Mouse (Mus musculus) hindbrain, postnatal 0 days (tissue): Measurements from ENCODE around the gene Eme2. TPM values are rescaled to one million over a fixed set of nuclear protein-coding genes. Genes with fewer than 3 reads are reported as not detected.

Source experiments
- ATAC-seq: fragments of 200-750 bp; cut with Nextera tagmentation; 2 replicates; pipeline ENCODE4 v1.8.0; 2017; ENCODE audit warnings: mild to moderate bottlenecking, moderate TSS enrichment, moderate library complexity
- DNase-seq: peaks from one replicate; pipeline ENCODE4 v3.0.0-alpha.2; 2015; ENCODE audit warnings: low spot score
- H3K27ac ChIP-seq: fragments of 300-500 bp; sonication (generic); 2 replicates; pipeline ENCODE4 v1.5.1; 2014; ENCODE audit warnings: mild to moderate bottlenecking
- H3K27me3 ChIP-seq: fragments of 300-500 bp; sonication (generic); 2 replicates; pipeline ENCODE4 v1.6.1; 2014; ENCODE audit warnings: low read length, mixed read lengths; ENCODE audit not compliant: insufficient read depth
- H3K36me3 ChIP-seq: fragments of 300-500 bp; sonication (generic); 2 replicates; pipeline ENCODE4 v1.6.1; 2014; ENCODE audit warnings: low read length, mixed read lengths; ENCODE audit not compliant: insufficient read depth
- H3K4me1 ChIP-seq: fragments of 300-500 bp; sonication (generic); 2 replicates; pipeline ENCODE4 v1.6.1; 2014; ENCODE audit warnings: antibody characterized with exemption, low read length, mixed read lengths; ENCODE audit not compliant: insufficient read depth
- H3K4me2 ChIP-seq: fragments of 300-500 bp; sonication (generic); 2 replicates; pipeline ENCODE4 v1.6.1; 2014; ENCODE audit warnings: low read depth, mild to moderate bottlenecking, low read length, moderate library complexity, mixed read lengths
- H3K4me3 ChIP-seq: fragments of 300-500 bp; sonication (generic); 2 replicates; pipeline ENCODE4 v1.5.1; 2014; ENCODE audit warnings: low read length
- H3K9ac ChIP-seq: fragments of 300-500 bp; sonication (generic); replicated peaks from 2 replicates; pipeline ENCODE4 v1.6.1; 2014; ENCODE audit warnings: mild to moderate bottlenecking, low read length, moderate library complexity, mixed read lengths
- H3K9me3 ChIP-seq: fragments of 300-500 bp; sonication (generic); 2 replicates; pipeline ENCODE4 v1.6.1; 2016; ENCODE audit warnings: low read length, mixed read lengths
- CTCF ChIP-seq: IDR thresholded peaks from 2 replicates; pipeline ENCODE4 v1.5.1; 2016; ENCODE audit warnings: antibody characterized with exemption, control low read depth, low read depth
- WGBS: fragments of 180-500 bp; shearing (Covaris S2); extraction: QIAGEN DNeasy Blood & Tissue Kit; methylation state at CpG from one replicate; pipeline ENCODE4 v1.1.7; 2014; 5-methylcytosine and 5-hydroxymethylcytosine counted together
- polyA plus RNA-seq: library from polyadenylated mRNA; unstranded; fragments of >200 nt; fragmentation: Nextera tagmentation; extraction: Ambion mirVana; gene quantifications from 2 replicates; pipeline ENCODE4 v1.2.1, GENCODE M21; 2015
- total RNA-seq: library from RNA; depleted of rRNA; stranded (reverse); fragments of >200 nt; gene quantifications from 2 replicates; pipeline ENCODE4 v1.2.3, GENCODE M21; 2014

Gene Eme2
- total and polyA plus RNA-seq, 2 experiments from 2014 or later = 21.4 to 49.5 TPM

GRCm38 (mm10) chr17:24877336-24878116 lies 17.4 kb downstream of the Eme2 start:
- Histone ChIP-seq H3K4me2 (no peak overlapping the region), H3K4me3 (no peak overlapping the region), H3K36me3 (no peaks in the 10 kb centered on the region), H3K9ac (no peak overlapping the region), H3K27me3 (no peaks in the 10 kb centered on the region), H3K4me1 (no peaks in the 10 kb centered on the region), H3K27ac (no peak overlapping the region), H3K9me3 (no peaks in the 10 kb centered on the region)
- 62% methylated on average over 10 of the region's 10 CpGs for WGBS
- no peak for DNase-seq
- no peak for TF ChIP-seq CTCF
- no peak for ATAC-seq

GRCm38 (mm10) chr17:24874989-24875388 lies 19.9 kb downstream of the Eme2 start:
- ATAC-seq = no peak
- 80% methylated on average over 8 of the region's 8 CpGs for WGBS
- no peaks in the 10 kb centered on the region for H3K9me3 ChIP-seq
- no peaks in the 10 kb centered on the region for H3K4me1 ChIP-seq
- TF ChIP-seq CTCF = no peak
- no peak overlapping the region for H3K4me3 ChIP-seq
- H3K27me3 ChIP-seq = no peaks in the 10 kb centered on the region
- H3K4me2 ChIP-seq = no peak overlapping the region
- no peak for DNase-seq
- no peak overlapping the region for H3K9ac ChIP-seq
- H3K27ac ChIP-seq = no peak overlapping the region
- H3K36me3 ChIP-seq = no peaks in the 10 kb centered on the region

DNA sequence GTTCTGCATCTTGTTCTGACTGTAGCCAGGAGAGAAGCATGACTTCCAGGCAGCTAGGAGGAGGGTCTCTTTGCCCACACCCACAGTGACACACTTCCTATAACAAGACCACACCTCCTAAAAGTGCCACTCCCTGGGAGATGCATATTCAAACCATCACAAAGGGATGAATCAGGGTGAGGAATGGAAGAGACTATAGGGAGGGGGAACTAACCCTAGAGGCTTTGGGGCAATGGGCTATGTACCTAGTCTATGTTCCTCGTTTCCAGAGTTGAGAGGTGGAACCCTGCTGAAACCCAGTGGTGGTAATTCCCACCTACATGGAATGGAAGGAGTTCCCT lies 20.5 kb downstream of the Eme2 start:
- H3K27ac ChIP-seq = no peak overlapping the region
- no peak for TF ChIP-seq CTCF
- H3K27me3 ChIP-seq = no peaks in the 10 kb centered on the region
- no peak overlapping the region for H3K9ac ChIP-seq
- H3K9me3 ChIP-seq = no peaks in the 10 kb centered on the region
- no peaks in the 10 kb centered on the region for H3K4me1 ChIP-seq
- H3K4me2 ChIP-seq = no peak overlapping the region
- WGBS = 29% methylated on average over 1 of the region's 1 CpGs
- ATAC-seq (no peak), DNase-seq (no peak)
- no peaks in the 10 kb centered on the region for H3K36me3 ChIP-seq
- no peak overlapping the region for H3K4me3 ChIP-seq

GRCm38 (mm10) chr17:24873695-24874404 lies 21.0 kb downstream of the Eme2 start:
- WGBS = 47% methylated on average over 4 of the region's 4 CpGs
- no peak overlapping the region for H3K9ac ChIP-seq
- no peaks in the 10 kb centered on the region for H3K36me3 ChIP-seq
- ATAC-seq (no peak), DNase-seq (no peak)
- no peak overlapping the region for H3K27ac ChIP-seq
- no peak overlapping the region for H3K4me3 ChIP-seq
- no peaks in the 10 kb centered on the region for H3K27me3 ChIP-seq
- no peaks in the 10 kb centered on the region for H3K9me3 ChIP-seq
- no peak overlapping the region for H3K4me2 ChIP-seq
- no peaks in the 10 kb centered on the region for H3K4me1 ChIP-seq
- no peak for TF ChIP-seq CTCF

- no peak for TF ChIP-seq CTCF
- ATAC-seq (no peak), DNase-seq (no peak)
- Histone ChIP-seq H3K9me3 (no peaks in the 10 kb centered on the region), H3K4me1 (no peaks in the 10 kb centered on the region), H3K36me3 (peaks cover 25% of the 10 kb centered on the region), H3K27me3 (no peaks in the 10 kb centered on the region), H3K4me2 (no peak overlapping the region), H3K27ac (no peak overlapping the region), H3K4me3 (no peak overlapping the region), H3K9ac (no peak overlapping the region)
- 92% methylated on average over 10 of the region's 10 CpGs for WGBS
These were observed 27.0 kb downstream of the Eme2 start for GRCm38 (mm10) chr17:24867914-24868313.

DNA sequence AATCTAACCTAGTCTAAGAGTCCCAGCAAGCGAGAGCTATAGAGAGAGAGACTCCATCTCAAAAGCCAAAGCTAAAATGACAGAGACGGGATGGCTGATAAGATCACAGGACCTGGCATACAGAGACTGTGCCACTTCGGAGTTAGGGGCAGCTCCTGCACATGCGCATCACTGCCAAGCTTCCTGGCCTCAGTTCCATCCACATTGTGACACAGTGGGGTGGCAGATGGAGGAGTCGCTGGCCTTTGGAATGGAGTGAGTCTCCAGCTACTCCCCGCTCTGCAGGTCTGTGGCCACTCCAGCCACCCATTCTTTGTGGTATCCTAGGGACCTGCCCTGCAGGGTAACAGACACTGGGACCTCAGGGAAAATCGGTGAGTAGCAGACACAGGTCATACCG lies 29.1 kb downstream of the Eme2 start, which contains the start of gene Igfals:
Gene Igfals, plus strand, starts transcription at position 222 of the 400 bp plus-strand sequence.
- peaks cover 40% of the 10 kb centered on the region for H3K36me3 ChIP-seq
- WGBS = 91% methylated on average over 8 of the region's 8 CpGs
- H3K9me3 ChIP-seq = no peaks in the 10 kb centered on the region

DNA sequence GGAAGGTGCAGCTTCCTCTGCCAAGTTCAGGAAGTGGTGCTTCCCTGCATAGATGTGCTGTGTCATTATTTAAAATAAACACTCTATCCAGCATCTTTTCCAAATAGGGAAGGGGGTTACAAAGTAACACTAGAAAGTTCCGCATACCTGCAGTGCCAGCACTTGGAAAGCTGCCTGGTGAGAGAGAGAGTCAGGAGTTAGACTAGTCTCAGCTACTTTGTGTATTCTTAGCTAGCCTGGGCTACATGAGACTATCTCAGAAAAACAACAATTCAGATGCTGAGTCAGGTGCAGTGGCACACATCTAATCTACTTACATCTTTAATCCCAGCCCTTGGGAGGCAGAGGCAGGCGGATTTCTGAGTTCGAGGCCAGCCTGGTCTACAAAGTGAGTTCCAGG lies 33.1 kb downstream of the Eme2 start:
- Histone ChIP-seq H3K9me3 (no peaks in the 10 kb centered on the region), H3K4me1 (no peaks in the 10 kb centered on the region), H3K4me3 (no peak overlapping the region), H3K27me3 (no peaks in the 10 kb centered on the region), H3K9ac (no peak overlapping the region), H3K4me2 (no peak overlapping the region), H3K36me3 (peaks cover 47% of the 10 kb centered on the region), H3K27ac (no peak overlapping the region)
- no peak for TF ChIP-seq CTCF
- DNase-seq = no peak
- no peak for ATAC-seq
- WGBS = 98% methylated on average over 3 of the region's 3 CpGs

More for the DNA sequence above, 29.1 kb downstream of the Eme2 start, which contains the start of gene Igfals:
- DNase-seq (no peak), ATAC-seq (no peak)
- no peak for TF ChIP-seq CTCF
- Histone ChIP-seq H3K27ac (no peak within 1 kb of the TSS), H3K4me1 (no peaks in the 10 kb centered on the region), H3K4me3 (no peak within 1 kb of the TSS), H3K9ac (no peak within 1 kb of the TSS), H3K27me3 (no peaks in the 10 kb centered on the region), H3K4me2 (no peak within 1 kb of the TSS)
